Mouse (Mus musculus) liver, postnatal 0 days (tissue): ENCODE measurements around the gene Gm11127. TPM values are rescaled to one million over a fixed set of nuclear protein-coding genes. Genes with fewer than 3 reads are reported as not detected.
"Not testable (repeated sequence)": the region's sequence is repeated elsewhere in the genome, so short reads cannot be mapped to it uniquely, and the experiment has no call there.

Experiments used
- ATAC-seq: fragments of 200-750 bp; cut with Nextera tagmentation; 2 replicates; pipeline ENCODE4 v1.8.0; 2017; ENCODE audit warnings: mild to moderate bottlenecking, moderate library complexity
- DNase-seq: peaks from one replicate; pipeline ENCODE4 v3.0.0-alpha.2; 2016
- H3K27ac ChIP-seq: fragments of 300-500 bp; sonication (generic); 2 replicates; pipeline ENCODE4 v1.5.1; 2014; ENCODE audit warnings: antibody characterized with exemption, moderate library complexity, mild to moderate bottlenecking, low read depth
- H3K27me3 ChIP-seq: fragments of 300-500 bp; sonication (generic); 2 replicates; pipeline ENCODE4 v1.6.1; 2014; ENCODE audit warnings: low read length, control low read depth, mixed read lengths; ENCODE audit not compliant: insufficient read depth
- H3K36me3 ChIP-seq: fragments of 300-500 bp; sonication (generic); replicated peaks from 2 replicates; pipeline ENCODE4 v1.6.1; 2014; ENCODE audit warnings: mild to moderate bottlenecking, control low read depth, low read length, moderate library complexity, mixed read lengths; ENCODE audit not compliant: insufficient read depth
- H3K4me1 ChIP-seq: fragments of 300-500 bp; sonication (generic); 2 replicates; pipeline ENCODE4 v1.6.1; 2014; ENCODE audit warnings: antibody characterized with exemption, mild to moderate bottlenecking, control low read depth; ENCODE audit not compliant: insufficient read depth
- H3K4me2 ChIP-seq: fragments of 300-500 bp; sonication (generic); 2 replicates; pipeline ENCODE4 v1.6.1; 2014; ENCODE audit warnings: low read depth, mild to moderate bottlenecking, low read length, moderate library complexity, mixed read lengths
- H3K4me3 ChIP-seq: fragments of 300-500 bp; sonication (generic); 2 replicates; pipeline ENCODE4 v1.5.1; 2014; ENCODE audit warnings: low read depth, low read length
- H3K9ac ChIP-seq: fragments of 300-500 bp; sonication (generic); replicated peaks from 2 replicates; pipeline ENCODE4 v1.6.1; 2014; ENCODE audit warnings: mild to moderate bottlenecking, moderate library complexity
- H3K9me3 ChIP-seq: fragments of 300-500 bp; sonication (generic); 2 replicates; pipeline ENCODE4 v1.6.1; 2016; ENCODE audit warnings: mild to moderate bottlenecking, control low read depth, low read length, mixed read lengths
- CTCF ChIP-seq: sonication (generic); IDR thresholded peaks from 2 replicates; pipeline ENCODE4 v1.5.1; 2016; ENCODE audit warnings: antibody characterized with exemption, low read depth
- EP300 ChIP-seq: IDR thresholded peaks from 2 replicates; pipeline ENCODE4 v1.6.1; 2016; ENCODE audit warnings: antibody characterized with exemption, low read depth, mild to moderate bottlenecking
- WGBS: fragments of 180-500 bp; shearing (Covaris S2); extraction: QIAGEN DNeasy Blood & Tissue Kit; methylation state at CpG from one replicate; pipeline ENCODE4 v1.1.7; 2014; ENCODE audit not compliant: insufficient replicate concordance; 5-methylcytosine and 5-hydroxymethylcytosine counted together
- polyA plus RNA-seq: library from polyadenylated mRNA; unstranded; fragments of >200 nt; fragmentation: Nextera tagmentation; extraction: Ambion mirVana; gene quantifications from 2 replicates; pipeline ENCODE4 v1.2.1, GENCODE M21; 2015

Gene Gm11127
- polyA plus RNA-seq = 0.12 TPM in 1 of 2 replicates, not detected in the other

DNA sequence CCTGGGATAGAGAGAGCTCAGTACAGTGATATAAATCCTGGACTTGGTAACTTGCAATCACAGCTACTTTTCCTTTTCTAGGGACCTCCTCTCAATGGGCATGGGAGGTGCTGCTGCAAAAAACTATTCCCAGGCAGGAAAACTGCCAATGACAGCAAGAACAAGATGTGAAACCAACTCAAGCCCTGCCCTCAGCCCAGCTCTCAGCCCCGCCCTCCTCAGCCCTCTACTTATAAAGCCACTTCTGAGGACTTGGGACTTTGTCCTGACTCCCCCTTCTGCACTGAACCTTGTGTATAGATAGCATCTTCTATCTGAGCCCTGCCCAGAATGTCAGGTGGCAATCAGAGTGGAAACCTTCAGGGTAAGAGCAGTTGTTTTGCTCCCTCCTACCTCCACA is at the start of gene Gm11127:
Gene Gm11127 (minus strand): TSS at position 10 of the 400 bp plus-strand sequence.
- ATAC-seq, H3K9me3 ChIP-seq, H3K27ac ChIP-seq, H3K4me1 ChIP-seq, H3K27me3 ChIP-seq, H3K9ac ChIP-seq, DNase-seq, H3K4me2 ChIP-seq, H3K36me3 ChIP-seq, H3K4me3 ChIP-seq: not testable (repeated sequence)
- WGBS = 38% methylated on average over 1 of the region's 1 CpGs

DNA sequence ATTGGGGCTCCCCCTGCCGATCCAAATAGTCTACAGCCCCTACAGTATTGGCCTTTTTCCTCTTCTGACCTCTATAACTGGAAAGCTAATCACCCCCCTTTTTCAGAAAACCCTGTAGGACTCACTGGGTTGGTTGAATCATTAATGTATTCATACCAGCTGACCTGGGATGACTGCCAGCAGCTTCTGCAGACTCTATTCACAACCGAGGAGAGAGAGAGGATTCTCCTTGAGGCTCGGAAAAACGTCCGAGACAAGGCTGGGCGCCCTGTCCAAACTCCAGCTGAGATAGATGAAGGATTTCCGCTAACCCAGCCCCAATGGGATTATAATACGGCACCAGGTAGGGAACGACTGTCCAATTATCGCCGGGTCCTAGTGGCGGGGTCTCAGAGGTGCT is 43.9 kb upstream of the Gm11127 start:
- H3K4me1 ChIP-seq, ATAC-seq, H3K27ac ChIP-seq, H3K4me3 ChIP-seq, DNase-seq, H3K36me3 ChIP-seq, H3K9ac ChIP-seq, H3K4me2 ChIP-seq, H3K9me3 ChIP-seq, H3K27me3 ChIP-seq: not testable (repeated sequence)
- WGBS = 89% methylated on average over 11 of the region's 12 CpGs

DNA sequence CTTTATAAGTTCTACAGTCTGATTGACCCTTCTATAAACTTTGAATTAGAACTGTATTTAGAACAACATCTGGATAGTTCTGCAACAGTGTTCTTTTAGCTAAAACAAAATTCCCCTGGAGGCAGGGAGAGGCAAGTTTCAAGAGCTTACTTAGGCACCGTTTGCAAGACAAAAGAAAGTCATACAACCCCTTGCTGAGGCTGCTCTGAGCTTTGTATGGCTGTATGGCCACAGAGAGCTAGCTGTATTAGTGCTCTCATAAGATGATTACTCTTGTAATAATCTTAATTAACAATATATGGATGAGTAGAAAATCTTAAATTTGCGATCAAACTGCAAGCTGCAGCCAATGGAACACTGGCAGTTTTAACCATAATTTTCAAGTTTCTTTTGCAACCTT is 41.4 kb upstream of the Gm11127 start:
- H3K9ac ChIP-seq, H3K36me3 ChIP-seq, H3K9me3 ChIP-seq, H3K4me3 ChIP-seq, ATAC-seq, H3K27me3 ChIP-seq, H3K4me2 ChIP-seq, H3K27ac ChIP-seq, H3K4me1 ChIP-seq, DNase-seq: not testable (repeated sequence)
- 57% methylated on average over 2 of the region's 2 CpGs for WGBS

DNA sequence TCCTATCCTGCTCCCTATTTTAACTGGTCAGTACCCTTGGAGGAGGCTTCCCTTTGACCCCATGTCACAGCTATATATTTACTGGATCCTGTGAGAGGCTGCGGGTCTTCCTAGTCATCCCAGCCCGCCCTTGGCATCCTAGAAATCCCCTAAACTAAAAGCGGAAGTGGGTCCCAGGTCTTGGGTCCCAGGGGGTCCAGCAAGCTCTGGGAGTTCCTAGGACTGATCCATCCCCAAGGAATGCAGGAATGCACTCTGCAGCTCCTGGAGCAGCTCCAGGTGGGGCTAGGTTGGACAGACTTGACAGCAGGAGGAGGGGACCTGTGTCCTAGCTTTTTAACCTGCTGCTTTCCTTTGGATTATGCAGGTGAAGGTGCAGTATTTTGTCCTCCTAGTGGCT is 35.8 kb upstream of the Gm11127 start:
- Histone ChIP-seq H3K36me3 (no peaks in the 10 kb centered on the region), H3K4me1 (no peaks in the 10 kb centered on the region), H3K4me2 (no peak overlapping the region), H3K27me3 (no peaks in the 10 kb centered on the region), H3K9me3 (no peaks in the 10 kb centered on the region), H3K4me3 (no peak overlapping the region), H3K9ac (no peak overlapping the region), H3K27ac (no peak overlapping the region)
- TF ChIP-seq CTCF (no peak), EP300 (no peak)
- ATAC-seq = no peak
- WGBS = 18% methylated on average over 3 of the region's 3 CpGs
- no peak for DNase-seq

DNA sequence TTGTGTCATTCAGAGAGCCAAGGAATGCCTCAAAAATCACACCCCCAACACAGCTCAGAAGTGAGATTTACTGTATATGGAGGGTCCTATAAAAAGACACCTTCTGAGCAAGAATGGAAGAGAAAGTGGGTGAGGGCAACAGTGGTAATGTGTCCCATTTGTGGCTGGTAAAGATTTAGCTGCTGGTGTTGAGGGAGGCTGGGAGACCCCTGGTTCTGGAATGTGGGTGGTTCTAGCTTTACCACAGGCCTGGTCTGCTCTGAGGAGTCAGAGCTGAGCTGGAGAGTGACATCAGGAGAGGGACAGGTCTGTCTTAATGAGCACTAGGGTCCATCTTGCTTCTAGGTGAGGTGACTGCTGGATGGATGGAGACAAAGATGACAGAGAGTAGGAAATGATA is 34.3 kb upstream of the Gm11127 start:
- DNase-seq, H3K4me2 ChIP-seq, H3K9ac ChIP-seq, H3K36me3 ChIP-seq, H3K4me3 ChIP-seq, H3K27ac ChIP-seq, H3K4me1 ChIP-seq, H3K9me3 ChIP-seq, ATAC-seq, H3K27me3 ChIP-seq: not testable (repeated sequence)

DNA sequence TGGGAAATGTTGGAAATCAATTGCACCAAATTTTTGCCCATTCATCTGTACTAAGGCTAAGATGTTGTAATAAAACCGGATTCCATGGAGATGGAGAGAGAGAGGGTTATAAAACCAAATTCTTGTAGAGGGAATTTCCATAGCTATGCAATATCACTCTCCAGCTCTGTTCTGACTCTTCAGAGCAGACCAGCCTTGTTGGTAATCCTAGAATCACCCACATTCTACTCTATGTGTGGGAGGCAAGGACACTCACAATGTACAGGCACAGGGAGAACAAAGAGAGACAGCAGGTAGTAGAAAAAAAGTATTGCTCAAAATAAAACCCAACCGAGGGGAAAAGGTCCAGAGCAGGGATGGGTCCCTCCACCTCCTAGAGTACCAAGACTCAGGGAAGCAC is 33.8 kb upstream of the Gm11127 start:
- not testable (repeated sequence) for H3K9me3 ChIP-seq, H3K9ac ChIP-seq, DNase-seq, H3K4me1 ChIP-seq, H3K27me3 ChIP-seq, H3K4me2 ChIP-seq, ATAC-seq, H3K27ac ChIP-seq, H3K4me3 ChIP-seq, H3K36me3 ChIP-seq
- no CpG with 5 or more reads among the region's 2 CpGs for WGBS

DNA sequence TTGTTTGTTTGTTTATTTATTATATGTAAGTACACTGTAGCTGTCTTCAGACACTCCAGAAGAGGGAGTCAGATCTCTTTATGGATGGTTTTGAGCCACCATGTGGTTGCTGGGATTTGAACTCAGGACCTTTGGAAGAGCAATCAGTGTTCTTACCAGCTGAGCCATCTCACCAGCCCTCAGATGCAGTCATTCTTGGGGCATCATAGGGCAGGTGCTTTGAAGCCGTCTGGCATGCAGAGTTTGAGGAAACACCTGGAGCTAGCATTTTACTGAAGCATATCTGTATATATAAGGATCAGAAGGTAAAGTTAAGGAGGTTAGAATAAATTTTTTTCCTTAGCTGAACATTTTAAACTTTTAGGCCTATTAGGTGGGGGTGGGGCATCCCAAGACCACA is 27.8 kb upstream of the Gm11127 start:
- not testable (repeated sequence) for H3K27ac ChIP-seq, H3K9me3 ChIP-seq, H3K9ac ChIP-seq, H3K36me3 ChIP-seq, H3K4me3 ChIP-seq, H3K4me1 ChIP-seq, DNase-seq, ATAC-seq, H3K4me2 ChIP-seq
- H3K27me3 ChIP-seq = peaks cover 21% of the 10 kb centered on the region
- 53% methylated on average over 1 of the region's 1 CpGs for WGBS
